Mouse (Mus musculus) ES-E14 (cell line): ENCODE data around the gene Fat4.

Experiments used
- CHD2 ChIP-seq: IDR thresholded peaks from 2 replicates; pipeline ENCODE4 v1.6.1; 2014; ENCODE audit warnings: mild to moderate bottlenecking, low read depth, low read length, inconsistent platforms
- MAFK ChIP-seq: IDR thresholded peaks from 2 replicates; pipeline ENCODE4 v1.6.1; 2014; ENCODE audit warnings: mild to moderate bottlenecking, low read depth, low read length, inconsistent platforms; ENCODE audit not compliant: insufficient read depth
- ZC3H11A ChIP-seq: IDR thresholded peaks from 2 replicates; pipeline ENCODE4 v1.6.1; 2012; ENCODE audit warnings: low read depth, mild to moderate bottlenecking, inconsistent platforms, low read length, borderline replicate concordance
- ZNF384 ChIP-seq: IDR thresholded peaks from 2 replicates; pipeline ENCODE4 v1.6.1; 2012; ENCODE audit warnings: low read depth, low read length, inconsistent platforms

DNA sequence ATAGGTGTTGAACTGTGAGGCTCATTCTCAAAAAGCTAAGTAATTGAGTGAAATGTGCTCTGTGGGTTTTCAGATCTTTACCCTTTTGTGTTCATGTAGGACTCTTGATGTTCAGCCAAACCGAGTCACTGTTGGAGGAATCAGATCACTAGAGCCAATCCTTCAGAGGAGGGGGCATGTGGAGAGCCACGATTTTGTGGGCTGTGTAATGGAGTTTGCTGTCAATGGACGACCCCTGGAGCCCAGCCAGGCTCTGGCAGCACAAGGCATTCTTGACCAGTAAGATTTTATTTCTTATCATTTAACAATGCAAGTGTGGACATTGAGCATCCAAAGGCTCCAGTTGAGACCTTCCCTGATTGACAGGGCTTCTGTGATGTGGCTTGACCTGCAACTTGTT, 113.3 kb downstream of the Fat4 start:
- TF ChIP-seq ZNF384 (no peak), ZC3H11A (no peak), CHD2 (no peak), MAFK (no peak)
